Mouse (Mus musculus) skeletal muscle tissue, adult 2 months (tissue): ENCODE data around the gene Kcna6.

Source experiments
- DNase-seq: peaks from one replicate; pipeline ENCODE4 v3.0.0-alpha.2; 2012; ENCODE audit warnings: low read depth, low spot score

Kcna6 gene

DNA sequence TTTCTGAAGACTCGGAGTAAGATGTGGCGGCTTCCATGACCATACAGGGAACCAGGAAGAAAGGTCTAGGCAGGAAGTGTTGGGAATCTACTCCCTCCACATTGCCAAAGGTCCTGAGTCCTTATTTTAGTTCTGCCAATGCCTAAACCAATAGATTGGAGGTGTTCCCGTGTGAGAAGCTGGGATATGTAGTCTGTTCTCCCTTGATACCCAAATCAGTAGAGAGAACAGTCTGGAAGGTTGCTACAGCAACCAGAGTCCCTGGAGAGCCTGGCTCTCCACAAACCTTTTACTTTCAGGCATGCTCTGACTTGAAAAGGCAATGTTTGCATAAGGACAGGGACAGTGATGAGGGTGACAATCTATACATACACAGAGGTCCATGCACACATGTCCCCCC lies 4.7 kb downstream of the Kcna6 start:
- no peak for DNase-seq

- DNase-seq, result no peak
Observed at GRCm38 (mm10) chr6:126732645-126733044, 7.8 kb downstream of the Kcna6 start.

- DNase-seq, result no peak
Observed at GRCm38 (mm10) chr6:126728803-126729202, 11.7 kb downstream of the Kcna6 start.

DNA sequence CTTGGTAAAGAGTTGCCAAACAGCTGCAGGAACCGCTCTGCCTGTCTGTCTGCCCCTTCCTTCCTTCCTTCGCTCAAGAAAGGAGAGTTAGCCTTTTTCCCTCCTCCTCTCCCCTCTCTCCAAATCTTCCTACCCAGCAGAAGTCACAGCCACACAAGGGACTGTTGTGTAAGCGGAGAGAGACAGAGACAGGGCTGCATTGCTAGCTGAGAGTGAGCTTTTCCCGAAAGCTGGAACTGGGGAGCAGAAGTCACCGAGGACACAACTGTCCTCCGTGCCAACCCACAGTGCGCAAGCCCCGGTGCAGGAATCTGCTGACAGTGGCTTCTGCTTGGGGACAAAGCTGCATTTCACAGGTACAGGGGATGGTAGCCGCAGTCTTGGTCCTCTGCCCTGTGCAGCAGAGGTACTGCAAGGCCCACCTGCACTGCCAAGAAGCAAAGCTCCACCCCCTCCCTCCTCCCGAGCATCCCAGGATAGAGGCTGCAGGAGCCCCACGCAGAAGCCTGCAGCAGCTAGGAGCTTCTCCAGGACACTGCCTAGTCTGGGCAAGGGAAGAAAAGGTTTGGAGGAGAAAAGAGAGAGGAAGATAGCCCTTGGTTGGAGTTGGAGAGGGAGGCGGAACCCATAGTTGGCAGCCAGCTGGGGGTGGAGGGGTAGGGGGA lies 21.9 kb downstream of the Kcna6 start:
- DNase-seq, result no peak

DNA sequence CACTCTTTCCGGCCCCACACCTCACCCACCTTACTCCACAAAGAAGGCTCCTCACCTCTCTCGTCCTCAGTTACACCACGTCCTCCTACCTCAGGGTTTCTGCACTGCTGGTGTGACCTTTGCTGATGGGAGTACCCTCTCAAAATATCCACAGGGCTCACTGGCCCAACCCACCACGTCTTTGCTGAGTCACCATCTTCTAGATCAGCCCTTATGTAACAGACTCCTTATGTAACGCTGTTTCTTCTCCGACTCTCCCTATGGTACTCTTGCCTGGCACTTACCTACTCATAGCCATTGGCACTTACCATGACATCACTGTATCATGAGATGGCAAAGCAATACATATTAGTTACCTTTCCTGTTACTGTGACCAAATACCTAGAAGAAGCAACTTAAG lies 27.9 kb downstream of the Kcna6 start:
- DNase-seq, result no peak

DNA sequence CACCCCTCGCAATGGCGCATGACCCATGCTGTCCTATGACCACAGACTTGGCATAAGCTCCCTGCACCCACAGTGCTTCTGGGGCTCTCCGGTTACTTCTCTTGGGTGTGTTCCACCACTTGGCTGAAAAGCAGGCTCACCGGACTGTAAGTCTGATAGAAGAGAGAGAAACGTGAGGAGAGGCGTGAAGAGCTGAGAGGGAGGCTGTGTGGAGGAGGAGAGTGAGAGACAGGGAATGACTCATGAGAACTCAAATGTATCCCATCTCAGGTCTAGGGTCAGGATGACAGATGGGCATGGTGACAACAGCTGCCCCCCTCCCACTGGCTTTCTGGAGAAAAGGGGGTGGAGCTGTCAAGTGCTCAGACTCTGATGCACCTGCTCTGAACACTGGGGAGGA lies 34.5 kb downstream of the Kcna6 start:
- no peak for DNase-seq

GRCm38 (mm10) chr6:126704430-126704829 lies 36.0 kb downstream of the Kcna6 start:
- no peak for DNase-seq

- peak; percentile 6 for DNase-seq
Observed at GRCm38 (mm10) chr6:126702116-126702515, 38.4 kb downstream of the Kcna6 start.

- DNase-seq, result no peak
Observed at GRCm38 (mm10) chr6:126701196-126701595, 39.3 kb downstream of the Kcna6 start.

DNA sequence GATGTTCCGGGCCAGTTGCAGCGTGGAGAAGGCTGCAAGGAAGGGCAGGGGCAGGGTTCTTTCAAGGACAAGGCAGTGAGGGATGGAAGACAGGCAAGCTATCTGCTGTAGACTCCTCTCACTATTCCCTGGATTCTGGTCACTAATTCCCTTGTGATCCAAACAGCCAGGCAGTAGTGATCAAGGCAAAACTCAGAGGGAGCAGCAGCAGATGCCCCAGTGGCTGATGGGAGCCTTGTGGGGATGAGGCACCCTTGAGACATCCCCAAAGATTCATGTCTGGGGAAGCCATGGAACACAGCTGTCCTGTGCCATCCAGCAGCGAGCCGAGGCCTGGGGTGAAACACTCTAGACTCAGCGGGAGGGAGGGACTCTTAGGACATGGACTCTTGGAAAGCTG lies 40.5 kb downstream of the Kcna6 start:
- DNase-seq, result no peak

GRCm38 (mm10) chr6:126687120-126687519 lies 53.4 kb downstream of the Kcna6 start:
- DNase-seq, result no peak

GRCm38 (mm10) chr6:126685135-126685534 lies 55.3 kb downstream of the Kcna6 start:
- DNase-seq, result no peak

GRCm38 (mm10) chr6:126678961-126679360 lies 61.5 kb downstream of the Kcna6 start:
- DNase-seq, result no peak

GRCm38 (mm10) chr6:126667001-126667400 lies 73.5 kb downstream of the Kcna6 start:
- DNase-seq, result no peak

DNA sequence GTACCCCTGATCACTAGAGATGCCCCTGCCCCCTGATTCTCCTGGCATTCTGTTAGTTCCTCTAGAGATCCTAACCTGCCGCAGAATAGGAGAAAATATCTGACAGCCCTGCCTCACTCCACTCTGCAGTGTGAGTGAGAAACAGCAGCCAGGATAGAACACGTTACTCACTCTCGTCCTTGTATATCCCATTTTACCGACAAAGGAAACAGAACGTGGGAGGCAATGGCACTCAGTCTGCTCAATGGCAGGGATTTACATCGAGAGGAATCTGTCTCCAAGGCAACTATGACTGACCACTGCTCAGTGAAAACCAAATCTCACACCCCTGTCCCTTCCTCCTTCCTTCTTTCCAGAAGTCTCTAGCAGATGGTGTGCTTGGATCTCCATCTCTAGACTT lies 74.4 kb downstream of the Kcna6 start:
- DNase-seq, result no peak

- no peak for DNase-seq
Observed at GRCm38 (mm10) chr6:126664569-126664968, 75.9 kb downstream of the Kcna6 start.
